Mouse (Mus musculus) liver, adult 2 months (tissue): ENCODE data around the gene Evx2. TPM values are rescaled to one million over a fixed set of nuclear protein-coding genes. Genes with fewer than 3 reads are reported as not detected.

ENCODE experiments used
- DNase-seq: peaks from one replicate; pipeline ENCODE4 v3.0.0-alpha.2; 2011; ENCODE audit warnings: low read depth, low spot score; ENCODE audit errors: extremely low read depth
- H3K27ac ChIP-seq: fragments of 200-500 bp; replicated peaks from 2 replicates; pipeline ENCODE4 v1.5.1; 2012; ENCODE audit warnings: low read depth, mild to moderate bottlenecking, control low read depth, inconsistent platforms, low read length; ENCODE audit not compliant: insufficient read depth
- H3K27me3 ChIP-seq: fragments of 200-500 bp; 2 replicates; pipeline ENCODE4 v1.6.1; 2012; ENCODE audit warnings: mild to moderate bottlenecking, moderate library complexity, low read length, inconsistent platforms; ENCODE audit not compliant: control insufficient read depth, insufficient read depth
- H3K36me3 ChIP-seq: fragments of 200-500 bp; 2 replicates; pipeline ENCODE4 v1.6.1; 2012; ENCODE audit warnings: low read length, inconsistent platforms; ENCODE audit not compliant: control insufficient read depth, insufficient read depth
- H3K4me1 ChIP-seq: fragments of 200-500 bp; 2 replicates; pipeline ENCODE4 v1.6.1; 2011; ENCODE audit warnings: low read length; ENCODE audit not compliant: control insufficient read depth, insufficient read depth
- H3K4me3 ChIP-seq: fragments of 200-500 bp; 2 replicates; pipeline ENCODE4 v1.5.1; 2011; ENCODE audit warnings: low read depth, mild to moderate bottlenecking, control low read depth, low read length, moderate library complexity; ENCODE audit not compliant: insufficient read depth
- H3K79me2 ChIP-seq: fragments of 200-500 bp; 2 replicates; pipeline ENCODE4 v1.6.1; 2012; ENCODE audit warnings: inconsistent platforms, mild to moderate bottlenecking, low read length, moderate library complexity; ENCODE audit not compliant: control insufficient read depth, insufficient read depth
- H3K9ac ChIP-seq: fragments of 200-500 bp; 2 replicates; pipeline ENCODE4 v1.6.1; 2012; ENCODE audit warnings: low read depth, mild to moderate bottlenecking, control low read depth, inconsistent platforms, low read length
- CTCF ChIP-seq: fragments of 200-500 bp; IDR thresholded peaks from 2 replicates; pipeline ENCODE4 v1.5.1; 2011; ENCODE audit warnings: low read depth, low read length, control low read depth
- POLR2A ChIP-seq: fragments of 200-500 bp; IDR thresholded peaks from 2 replicates; pipeline ENCODE4 v1.6.1; 2011; ENCODE audit warnings: low read length, control low read depth; ENCODE audit not compliant: insufficient read depth; ENCODE audit errors: extremely low read depth
- whole genome bisulfite sequencing: fragments of 180-500 bp; shearing (Covaris S2); methylation state at CpG from one replicate; pipeline ENCODE4 v1.1.7; 2018; 5-methylcytosine and 5-hydroxymethylcytosine counted together
- polyA plus RNA-seq: library from polyadenylated mRNA; depleted of rRNA; stranded (reverse); fragments of >200 nt; gene quantifications from 2 replicates; pipeline ENCODE4 v1.2.3, GENCODE M21; 2012
- total RNA-seq: library from RNA; depleted of rRNA; stranded (reverse); fragments of >200 nt; gene quantifications from 2 replicates; pipeline ENCODE4 v1.2.3, GENCODE M21; 2014

Evx2 gene
- total and polyA plus RNA-seq, 2 experiments: not detected

DNA sequence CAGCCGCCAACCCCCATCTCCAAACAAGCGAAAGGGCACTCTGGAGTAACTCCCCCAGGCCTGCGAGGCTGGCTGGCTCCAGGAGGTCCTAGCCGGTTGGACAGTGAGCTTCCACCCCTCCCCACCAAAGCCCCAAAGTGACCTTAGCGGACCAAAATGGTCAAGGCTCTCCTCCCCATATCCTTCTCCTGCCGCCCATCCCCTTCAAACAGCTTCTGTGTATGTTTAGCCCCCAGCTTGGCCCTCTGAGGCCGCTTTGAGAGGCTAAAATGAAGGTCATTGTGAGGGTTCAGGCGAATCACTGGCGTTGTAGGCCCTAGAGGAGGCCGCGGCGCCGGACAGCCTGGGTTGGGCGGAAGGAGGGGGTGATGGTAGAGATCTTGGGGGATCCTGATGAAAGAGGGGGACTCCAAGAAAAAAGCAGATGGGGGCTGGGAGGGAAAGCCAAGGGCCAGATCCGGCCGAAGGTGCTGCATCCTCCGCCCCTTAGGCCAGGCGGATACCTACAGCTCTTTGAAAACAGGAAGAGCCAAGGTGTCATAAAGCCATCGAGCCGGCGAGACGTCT, 41.3 kb upstream of the Evx2 start:
- no peak for DNase-seq
- H3K4me3 ChIP-seq: no peak overlapping the region
- TF ChIP-seq POLR2A (no peak), CTCF (no peak)
- peaks cover 53% of the 10 kb centered on the region for H3K27me3 ChIP-seq
- 0 out of 2 replicates have a peak, but pooled peaks cover 1% of the 10 kb centered on the region for H3K4me1 ChIP-seq
- no peaks in the 10 kb centered on the region for H3K79me2 ChIP-seq
- H3K36me3 ChIP-seq: no peaks in the 10 kb centered on the region
- WGBS: 13% methylated on average over 22 of the region's 22 CpGs
- H3K9ac ChIP-seq: no peak overlapping the region
- H3K27ac ChIP-seq: no peak overlapping the region

DNA sequence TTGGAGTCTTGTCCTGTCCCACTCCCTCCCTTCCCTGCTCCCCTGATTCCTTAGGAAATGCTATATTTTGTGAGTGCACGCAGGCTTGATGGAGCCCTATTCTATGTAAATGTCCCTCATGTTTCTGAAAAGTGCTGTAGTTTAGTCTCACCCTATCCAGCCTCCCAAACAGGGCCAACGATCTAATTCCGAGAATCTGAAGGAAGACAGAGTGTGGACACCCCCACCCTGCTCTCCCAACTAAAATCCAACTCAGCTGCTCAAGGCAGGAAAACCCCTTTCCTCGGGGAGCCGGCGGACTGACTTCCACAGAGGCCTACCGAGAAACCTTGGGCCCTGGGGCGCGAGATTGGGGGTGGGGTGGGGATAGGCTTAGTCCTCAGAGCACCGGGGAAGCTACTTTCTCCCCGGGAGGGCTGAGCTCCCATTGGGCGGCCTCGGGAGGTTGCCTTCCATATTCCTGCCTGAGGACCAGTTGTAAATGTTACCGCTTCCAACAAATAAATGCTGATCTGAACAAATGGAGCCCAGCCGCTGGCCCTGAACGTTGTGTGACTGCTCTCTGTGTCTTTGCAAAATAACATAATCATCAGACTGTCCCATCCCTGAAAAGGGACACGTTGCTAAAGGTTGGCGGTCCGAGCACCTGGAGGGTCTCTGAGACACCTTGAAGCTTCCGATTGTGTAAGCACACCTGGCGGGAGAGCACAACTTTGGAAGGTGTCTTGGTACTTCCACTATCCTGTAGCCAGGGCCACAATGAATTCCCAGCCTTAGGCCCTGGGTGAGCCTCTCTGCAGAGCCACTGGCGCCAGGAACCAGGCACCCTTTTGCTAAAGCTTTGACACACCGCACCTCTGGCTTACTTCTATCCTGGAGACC, 40.5 kb upstream of the Evx2 start:
- Histone ChIP-seq H3K79me2 (no peaks in the 10 kb centered on the region), H3K36me3 (no peaks in the 10 kb centered on the region), H3K4me1 (0 out of 2 replicates have a peak, but pooled peaks cover 1% of the 10 kb centered on the region), H3K4me3 (no peak overlapping the region), H3K9ac (no peak overlapping the region), H3K27ac (no peak overlapping the region), H3K27me3 (peaks cover 46% of the 10 kb centered on the region)
- TF ChIP-seq CTCF (no peak), POLR2A (no peak)
- 12% methylated on average over 23 of the region's 23 CpGs for WGBS
- DNase-seq: no peak

DNA sequence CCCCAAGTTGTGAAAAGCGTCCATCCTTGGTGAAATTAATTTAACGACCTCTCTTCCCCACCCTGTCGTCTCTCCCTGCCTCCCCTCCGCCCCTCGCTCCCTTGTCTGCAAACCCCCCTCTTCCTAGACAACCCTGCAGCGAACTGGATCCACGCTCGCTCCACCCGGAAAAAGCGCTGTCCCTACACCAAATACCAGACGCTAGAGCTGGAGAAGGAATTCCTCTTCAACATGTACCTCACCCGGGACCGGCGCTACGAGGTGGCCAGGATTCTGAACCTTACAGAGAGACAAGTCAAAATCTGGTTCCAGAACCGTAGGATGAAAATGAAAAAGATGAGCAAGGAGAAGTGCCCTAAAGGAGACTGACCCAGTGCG, 39.7 kb upstream of the Evx2 start:
- no peak overlapping the region for H3K4me3 ChIP-seq
- no peak for DNase-seq

DNA sequence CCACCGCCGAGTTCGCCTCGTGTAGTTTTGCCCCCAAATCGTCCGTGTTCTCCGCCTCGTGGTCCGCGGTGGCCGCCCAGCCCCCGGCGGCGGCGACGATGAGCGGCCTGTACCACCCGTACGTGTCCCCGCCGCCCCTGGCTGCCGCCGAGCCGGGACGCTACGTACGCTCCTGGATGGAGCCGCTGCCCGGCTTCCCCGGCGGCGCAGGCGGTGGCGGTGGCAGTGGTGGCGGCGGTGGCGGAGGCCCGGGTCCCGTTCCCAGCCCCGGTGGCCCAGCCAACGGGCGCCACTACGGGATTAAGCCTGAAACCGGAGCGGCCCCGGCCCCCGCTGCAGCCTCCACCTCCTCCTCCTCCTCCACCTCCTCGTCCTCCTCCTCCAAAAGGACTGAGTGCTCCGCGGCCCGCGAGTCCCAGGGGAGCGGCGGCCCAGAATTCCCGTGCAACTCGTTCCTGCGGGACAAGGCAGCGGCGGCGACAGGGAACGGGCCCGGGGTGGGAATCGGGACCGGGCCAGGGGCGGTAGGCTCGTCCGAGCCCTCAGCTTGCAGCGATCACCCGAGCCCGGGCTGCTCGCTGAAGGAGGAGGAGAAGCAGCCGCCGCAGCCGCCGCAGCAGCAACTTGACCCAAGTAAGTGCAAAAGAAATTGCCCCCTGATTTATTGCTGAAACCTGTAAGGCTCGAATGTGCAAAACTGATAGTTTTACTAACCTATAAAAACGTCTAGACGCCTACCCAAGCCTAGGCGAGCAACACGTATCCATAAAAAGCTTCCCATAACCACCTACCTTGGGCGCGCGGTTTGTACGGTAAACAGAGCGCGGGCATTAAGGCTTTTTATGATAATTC, 39.1 kb upstream of the Evx2 start:
- no peaks in the 10 kb centered on the region for H3K36me3 ChIP-seq
- H3K9ac ChIP-seq: no peak overlapping the region
- no peaks in the 10 kb centered on the region for H3K79me2 ChIP-seq
- WGBS: 3% methylated on average over 86 of the region's 86 CpGs
- peak overlapping the region; percentile 34; the same call in 1 of the 2 replicates for H3K4me3 ChIP-seq
- no peak overlapping the region for H3K27ac ChIP-seq
- H3K4me1 ChIP-seq: 0 out of 2 replicates have a peak, but pooled peaks cover 1% of the 10 kb centered on the region
- peaks cover 36% of the 10 kb centered on the region for H3K27me3 ChIP-seq
- DNase-seq: no peak
- no peak for TF ChIP-seq POLR2A
- TF ChIP-seq CTCF: no peak

More for the DNA sequence above, 39.7 kb upstream of the Evx2 start:
- Histone ChIP-seq H3K9ac (no peak overlapping the region), H3K27me3 (peaks cover 39% of the 10 kb centered on the region), H3K79me2 (no peaks in the 10 kb centered on the region), H3K4me1 (0 out of 2 replicates have a peak, but pooled peaks cover 1% of the 10 kb centered on the region), H3K36me3 (no peaks in the 10 kb centered on the region), H3K27ac (no peak overlapping the region)
- no peak for TF ChIP-seq POLR2A
- no peak for TF ChIP-seq CTCF
- WGBS: 6% methylated on average over 17 of the region's 17 CpGs

DNA sequence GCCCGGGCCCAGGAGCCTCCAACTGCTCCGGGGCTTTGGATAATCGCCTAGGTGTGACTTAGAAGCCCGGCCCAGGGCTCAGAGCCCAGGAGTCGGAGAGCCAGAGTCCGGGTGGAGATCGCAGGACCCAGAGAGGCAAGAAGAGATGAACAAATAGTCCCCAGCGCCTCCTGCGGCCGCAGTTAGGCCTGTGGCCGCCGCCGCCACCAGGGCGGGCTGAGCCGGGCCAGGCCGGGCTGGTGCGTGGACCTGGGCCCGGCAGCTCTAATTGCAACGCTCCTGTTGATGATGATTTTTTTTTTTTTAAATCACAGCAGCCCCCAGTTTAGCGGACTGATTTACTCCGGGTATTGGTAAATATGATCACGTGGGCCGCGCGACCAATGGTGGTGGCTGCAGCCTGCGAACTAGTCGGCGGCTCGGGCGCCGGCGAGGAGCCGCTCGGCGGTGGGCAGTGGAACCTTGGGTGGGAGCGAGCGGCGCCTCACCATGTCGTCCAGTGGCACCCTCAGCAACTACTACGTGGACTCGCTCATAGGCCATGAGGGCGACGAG, 38.3 kb upstream of the Evx2 start, which contains the start of gene Hoxd9:
Gene Hoxd9, plus strand, starts transcription at position 161 of the 555 bp plus-strand sequence.
- peak; percentile 20; the same call in 1 of the 2 replicates for TF ChIP-seq CTCF
- TF ChIP-seq POLR2A: no peak
- Histone ChIP-seq H3K79me2 (no peaks in the 10 kb centered on the region), H3K27me3 (peaks cover 43% of the 10 kb centered on the region), H3K4me1 (0 out of 2 replicates have a peak, but pooled peaks cover 1% of the 10 kb centered on the region), H3K9ac (no peak within 1 kb of the TSS), H3K27ac (no peak within 1 kb of the TSS), H3K36me3 (no peaks in the 10 kb centered on the region), H3K4me3 (peak within 1 kb of the TSS; percentile 34; the same call in 1 of the 2 replicates)
- 2% methylated on average over 41 of the region's 43 CpGs for WGBS
- DNase-seq: no peak
